Mouse (Mus musculus): ENCODE measurements around the gene Esr1.

GRCm38 (mm10) chr10:4977374-4977773 lies 366.0 kb downstream of the Esr1 start:
- TF ChIP-seq CTCF (IDR thresholded peaks at IDR 0.05; ENCODE audit: control insufficient read depth, insufficient read depth, insufficient replicate concordance, low read depth, low read length) (no peak), POLR2A (IDR thresholded peaks at IDR 0.05; ENCODE audit: control insufficient read depth, low read depth, low read length) (no peak)
